Mouse (Mus musculus): ENCODE measurements around the gene Sdk1. TPM values are rescaled to one million over a fixed set of nuclear protein-coding genes. Genes with fewer than 3 reads are reported as not detected.
A peak's percentile ranks its signal among the peaks of the same experiment; 100 is the strongest.

Gene Sdk1
- polyA plus RNA-seq, 1 experiment from 2014 or later = 1.1 TPM

DNA sequence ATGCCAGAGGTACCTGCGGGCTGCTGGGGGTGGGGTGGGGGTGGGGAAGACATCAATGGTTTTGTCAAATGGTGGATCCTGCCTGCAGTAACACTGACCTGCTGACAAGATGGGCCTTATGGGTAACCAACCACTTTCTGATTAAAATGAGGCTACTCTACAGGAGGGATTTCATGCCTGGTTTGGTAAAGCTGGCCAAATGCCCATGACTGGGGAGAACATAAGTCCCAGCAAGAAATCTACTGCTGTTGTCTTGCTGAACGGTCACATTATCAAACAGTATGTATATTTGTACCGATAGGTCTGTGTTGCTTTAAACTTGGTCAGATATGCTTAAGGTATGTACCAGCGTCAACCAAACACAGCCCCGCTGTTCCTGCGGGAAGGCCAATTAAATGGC lies 594.3 kb downstream of the Sdk1 start:
- Histone ChIP-seq H3K9me3 (ENCODE audit: control insufficient read depth, low read length) (no peaks in the 10 kb centered on the region), H3K4me2 (replicated peaks; ENCODE audit: low read depth) (no peak overlapping the region), H3K27me3 (ENCODE audit: control insufficient read depth, insufficient read depth, low read length) (no peaks in the 10 kb centered on the region), H3K36me3 (ENCODE audit: control insufficient read depth, insufficient read depth, low read length) (no peaks in the 10 kb centered on the region), H3K9ac (ENCODE audit: low read length) (no peak overlapping the region), H3K4me3 (ENCODE audit: low read depth, low read length) (no peak overlapping the region), H3K4me1 (replicated peaks; ENCODE audit: control insufficient read depth, insufficient read depth) (no peaks in the 10 kb centered on the region), H3K27ac (replicated peaks) (no peak overlapping the region)
- DNase-seq (ENCODE audit: low spot score) (no peak), ATAC-seq (ENCODE audit: low FRiP score, low TSS enrichment) (no peak)
- WGBS = 66% methylated on average over 6 of the region's 6 CpGs
- TF ChIP-seq CTCF (IDR thresholded peaks at IDR 0.05; ENCODE audit: low read depth) = no peak
- TF ChIP-seq EP300 (optimal IDR thresholded peaks at IDR 0.05) = no peak

DNA sequence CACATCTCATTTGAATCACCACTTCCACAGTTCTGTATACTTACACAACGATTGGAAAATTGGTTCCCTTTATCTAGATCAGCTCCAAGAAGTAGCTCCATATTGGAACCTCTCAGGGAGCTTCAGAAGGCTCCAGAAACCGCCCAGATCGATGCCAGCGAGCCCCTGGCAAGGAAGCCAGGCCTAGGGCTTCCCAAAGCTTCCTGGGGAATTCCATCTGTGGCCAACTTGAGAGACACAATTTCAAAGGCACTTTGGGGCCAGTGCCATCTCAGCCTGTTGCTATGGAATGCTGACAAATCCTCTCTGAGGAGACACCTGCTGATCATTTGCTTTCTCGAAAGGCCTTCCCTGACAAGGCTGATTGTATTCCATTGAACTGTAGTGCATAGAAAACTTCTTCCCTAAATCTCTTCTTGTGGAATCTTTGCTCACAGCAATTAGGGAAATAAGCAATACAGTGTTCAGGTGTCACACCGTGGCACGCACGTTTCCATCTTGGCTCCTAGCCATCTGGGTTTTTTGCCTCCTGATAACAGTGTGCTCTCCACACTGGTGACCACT lies 595.7 kb downstream of the Sdk1 start:
- TF ChIP-seq CTCF (IDR thresholded peaks at IDR 0.05; ENCODE audit: low read depth) (no peak), EP300 (optimal IDR thresholded peaks at IDR 0.05) (no peak)
- no peak overlapping the region for H3K27ac ChIP-seq (replicated peaks)
- H3K9me3 ChIP-seq (ENCODE audit: control insufficient read depth, low read length) = no peaks in the 10 kb centered on the region
- H3K36me3 ChIP-seq (ENCODE audit: control insufficient read depth, insufficient read depth, low read length) = no peaks in the 10 kb centered on the region
- WGBS = 69% methylated on average over 8 of the region's 8 CpGs
- H3K4me1 ChIP-seq (replicated peaks; ENCODE audit: control insufficient read depth, insufficient read depth) = no peaks in the 10 kb centered on the region
- no peak overlapping the region for H3K9ac ChIP-seq (ENCODE audit: low read length)
- no peak overlapping the region for H3K4me2 ChIP-seq (replicated peaks; ENCODE audit: low read depth)
- no peak overlapping the region for H3K4me3 ChIP-seq (ENCODE audit: low read depth, low read length)
- DNase-seq (ENCODE audit: low spot score) = no peak
- no peaks in the 10 kb centered on the region for H3K27me3 ChIP-seq (ENCODE audit: control insufficient read depth, insufficient read depth, low read length)
- ATAC-seq (ENCODE audit: low FRiP score, low TSS enrichment) = no peak

DNA sequence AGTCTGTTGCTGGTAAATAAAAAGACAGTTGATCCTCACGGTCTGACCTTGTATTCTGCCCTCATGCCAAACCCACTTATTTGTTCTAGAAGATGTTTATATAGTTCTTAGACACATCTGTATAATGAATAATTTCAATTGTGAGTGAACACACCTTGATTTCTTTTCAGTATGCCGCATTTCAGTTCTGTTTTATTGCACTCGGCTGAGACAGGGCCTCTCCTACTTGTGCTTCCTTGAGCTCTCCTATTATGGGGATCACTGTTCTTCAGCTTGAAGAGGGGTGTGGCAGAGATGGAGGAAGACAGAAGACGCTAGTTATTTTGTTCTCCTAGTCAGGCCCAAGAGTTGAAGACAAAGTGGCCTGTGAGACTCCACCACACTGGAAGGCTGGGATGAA lies 603.4 kb downstream of the Sdk1 start:
- no peaks in the 10 kb centered on the region for H3K36me3 ChIP-seq (ENCODE audit: control insufficient read depth, insufficient read depth, low read length)
- DNase-seq (ENCODE audit: low spot score) = no peak
- H3K4me1 ChIP-seq (replicated peaks; ENCODE audit: control insufficient read depth, insufficient read depth) = no peaks in the 10 kb centered on the region
- H3K4me3 ChIP-seq (ENCODE audit: low read depth, low read length) = no peak overlapping the region
- ATAC-seq (ENCODE audit: low FRiP score, low TSS enrichment) = no peak
- H3K9me3 ChIP-seq (ENCODE audit: control insufficient read depth, low read length) = no peaks in the 10 kb centered on the region
- 43% methylated on average over 4 of the region's 4 CpGs for WGBS
- H3K4me2 ChIP-seq (replicated peaks; ENCODE audit: low read depth) = no peak overlapping the region
- no peaks in the 10 kb centered on the region for H3K27me3 ChIP-seq (ENCODE audit: control insufficient read depth, insufficient read depth, low read length)
- TF ChIP-seq CTCF (IDR thresholded peaks at IDR 0.05; ENCODE audit: low read depth) (no peak), EP300 (optimal IDR thresholded peaks at IDR 0.05) (no peak)
- H3K27ac ChIP-seq (replicated peaks) = no peak overlapping the region
- H3K9ac ChIP-seq (ENCODE audit: low read length) = no peak overlapping the region

DNA sequence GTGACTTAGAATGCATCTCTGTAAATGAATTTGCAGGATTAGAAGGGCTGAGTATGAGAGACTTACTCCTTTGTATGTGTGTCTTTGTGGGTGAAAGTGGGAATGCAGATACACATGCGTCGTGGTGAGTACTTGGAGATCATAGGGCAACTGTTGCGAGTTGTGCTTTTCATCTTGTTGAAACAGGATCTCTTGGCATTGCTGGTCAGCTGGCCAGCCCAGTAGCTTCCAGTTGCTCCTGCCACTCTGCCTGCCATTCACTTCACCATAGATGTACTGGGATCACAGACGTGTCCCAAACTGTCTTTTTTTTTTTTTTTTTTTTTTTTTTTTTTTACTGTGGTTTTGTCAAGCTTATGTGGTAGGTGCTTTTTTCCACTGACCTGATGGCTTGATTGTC lies 606.4 kb downstream of the Sdk1 start:
- no peak overlapping the region for H3K9ac ChIP-seq (ENCODE audit: low read length)
- H3K27ac ChIP-seq (replicated peaks) = no peak overlapping the region
- H3K4me3 ChIP-seq (ENCODE audit: low read depth, low read length) = no peak overlapping the region
- no peaks in the 10 kb centered on the region for H3K27me3 ChIP-seq (ENCODE audit: control insufficient read depth, insufficient read depth, low read length)
- no peaks in the 10 kb centered on the region for H3K36me3 ChIP-seq (ENCODE audit: control insufficient read depth, insufficient read depth, low read length)
- no peak for ATAC-seq (ENCODE audit: low FRiP score, low TSS enrichment)
- no peak for TF ChIP-seq EP300 (optimal IDR thresholded peaks at IDR 0.05)
- TF ChIP-seq CTCF (IDR thresholded peaks at IDR 0.05; ENCODE audit: low read depth) = no peak
- H3K9me3 ChIP-seq (ENCODE audit: control insufficient read depth, low read length) = no peaks in the 10 kb centered on the region
- no peak overlapping the region for H3K4me2 ChIP-seq (replicated peaks; ENCODE audit: low read depth)
- DNase-seq (ENCODE audit: low spot score) = no peak
- 0 out of 2 replicates have a peak, but pooled peaks cover 2% of the 10 kb centered on the region for H3K4me1 ChIP-seq (replicated peaks; ENCODE audit: control insufficient read depth, insufficient read depth)
- WGBS = 85% methylated on average over 4 of the region's 4 CpGs

DNA sequence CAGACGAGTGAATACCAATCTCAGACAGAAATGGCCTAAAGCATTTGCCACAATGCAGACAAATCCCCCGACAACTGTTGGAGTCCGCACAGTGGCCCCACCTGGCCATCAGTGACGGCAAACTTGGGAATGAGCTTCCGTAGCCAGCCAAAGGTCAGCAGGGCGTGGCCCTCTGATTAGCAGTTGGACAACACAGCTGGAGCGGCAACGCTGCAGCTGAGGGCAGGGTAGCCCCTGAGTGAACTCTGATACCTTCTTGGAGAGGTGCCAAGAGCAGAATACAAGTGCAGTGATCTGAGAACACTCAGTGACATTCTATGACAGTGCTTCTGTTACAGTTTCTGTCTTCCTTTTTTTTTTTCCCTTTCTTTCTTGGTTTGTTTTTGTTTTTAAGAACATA lies 610.9 kb downstream of the Sdk1 start:
- TF ChIP-seq EP300 (optimal IDR thresholded peaks at IDR 0.05) = no peak
- TF ChIP-seq CTCF (IDR thresholded peaks at IDR 0.05; ENCODE audit: low read depth) = no peak
- no peaks in the 10 kb centered on the region for H3K27me3 ChIP-seq (ENCODE audit: control insufficient read depth, insufficient read depth, low read length)
- no peak overlapping the region for H3K9ac ChIP-seq (ENCODE audit: low read length)
- no peak overlapping the region for H3K4me3 ChIP-seq (ENCODE audit: low read depth, low read length)
- H3K27ac ChIP-seq (replicated peaks) = no peak overlapping the region
- no peaks in the 10 kb centered on the region for H3K36me3 ChIP-seq (ENCODE audit: control insufficient read depth, insufficient read depth, low read length)
- DNase-seq (ENCODE audit: low spot score) (peak; percentile 78), ATAC-seq (ENCODE audit: low FRiP score, low TSS enrichment) (peak; percentile 86)
- no peaks in the 10 kb centered on the region for H3K9me3 ChIP-seq (ENCODE audit: control insufficient read depth, low read length)
- H3K4me2 ChIP-seq (replicated peaks; ENCODE audit: low read depth) = no peak overlapping the region
- 0 out of 2 replicates have a peak, but pooled peaks cover 2% of the 10 kb centered on the region for H3K4me1 ChIP-seq (replicated peaks; ENCODE audit: control insufficient read depth, insufficient read depth)
- WGBS = 30% methylated on average over 8 of the region's 8 CpGs

DNA sequence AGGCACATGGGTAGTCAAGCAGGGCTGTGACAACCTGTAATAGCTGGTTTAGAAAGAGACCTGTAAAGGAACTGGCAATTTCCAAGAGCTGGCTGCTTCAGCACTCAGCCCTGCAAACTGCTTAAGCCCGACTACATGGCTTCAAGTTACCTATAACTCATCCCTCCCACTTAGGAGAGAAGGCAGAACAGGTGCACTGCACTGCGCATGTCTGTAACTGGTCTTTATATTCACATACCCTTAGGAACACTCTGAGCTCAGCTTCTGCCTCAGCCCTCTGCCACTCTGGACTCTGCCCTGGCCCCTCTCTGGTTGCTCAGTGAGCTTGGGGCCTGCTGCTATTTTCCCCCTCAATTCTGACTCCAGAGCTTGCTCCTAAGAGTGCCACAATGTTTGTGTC lies 615.2 kb downstream of the Sdk1 start:
- H3K4me3 ChIP-seq (ENCODE audit: low read depth, low read length) = no peak overlapping the region
- no peaks in the 10 kb centered on the region for H3K9me3 ChIP-seq (ENCODE audit: control insufficient read depth, low read length)
- no peak overlapping the region for H3K27ac ChIP-seq (replicated peaks)
- 72% methylated on average over 2 of the region's 2 CpGs for WGBS
- no peaks in the 10 kb centered on the region for H3K36me3 ChIP-seq (ENCODE audit: control insufficient read depth, insufficient read depth, low read length)
- H3K4me2 ChIP-seq (replicated peaks; ENCODE audit: low read depth) = no peak overlapping the region
- DNase-seq (ENCODE audit: low spot score) = no peak
- H3K27me3 ChIP-seq (ENCODE audit: control insufficient read depth, insufficient read depth, low read length) = no peaks in the 10 kb centered on the region
- 0 out of 2 replicates have a peak, but pooled peaks cover 2% of the 10 kb centered on the region for H3K4me1 ChIP-seq (replicated peaks; ENCODE audit: control insufficient read depth, insufficient read depth)
- no peak for ATAC-seq (ENCODE audit: low FRiP score, low TSS enrichment)
- H3K9ac ChIP-seq (ENCODE audit: low read length) = no peak overlapping the region
- TF ChIP-seq EP300 (optimal IDR thresholded peaks at IDR 0.05) (no peak), CTCF (IDR thresholded peaks at IDR 0.05; ENCODE audit: low read depth) (no peak)

Measured in stomach, postnatal 0 days (tissue).